Mouse (Mus musculus) small intestine, adult 2 months (tissue): Measurements from ENCODE around the gene Phlda3.

Source experiments
- CTCF ChIP-seq: fragments of 200-500 bp; IDR thresholded peaks from 2 replicates; pipeline ENCODE4 v1.5.1; 2012; ENCODE audit warnings: low read depth, mild to moderate bottlenecking, control low read depth, inconsistent platforms, low read length, moderate library complexity, mixed read lengths; ENCODE audit not compliant: insufficient replicate concordance, insufficient read length; ENCODE audit errors: extremely low read depth
- POLR2A ChIP-seq: fragments of 200-500 bp; IDR thresholded peaks from 2 replicates; pipeline ENCODE4 v1.6.1; 2012; ENCODE audit warnings: low read depth, mild to moderate bottlenecking, control low read depth, inconsistent platforms, low read length, moderate library complexity

- TF ChIP-seq CTCF (no peak), POLR2A (no peak)
Observed at GRCm38 (mm10) chr1:135719983-135720382, 45.9 kb upstream of the Phlda3 start, which contains the start of gene Csrp1.
